Mouse (Mus musculus) urinary bladder, postnatal 4 days (tissue): ENCODE results near the gene Deup1.
A peak's percentile ranks its signal among the peaks of the same experiment; 100 is the strongest.
"Not testable (repeated sequence)": the region's sequence is repeated elsewhere in the genome, so short reads cannot be mapped to it uniquely, and the experiment has no call there.

Experiments used
- DNase-seq, 2 experiments: peaks; one replicate each; pipeline ENCODE4 v3.0.0; 2021 to 2022; ENCODE audit warnings: low spot score in 2 of 2

Gene Deup1

DNA sequence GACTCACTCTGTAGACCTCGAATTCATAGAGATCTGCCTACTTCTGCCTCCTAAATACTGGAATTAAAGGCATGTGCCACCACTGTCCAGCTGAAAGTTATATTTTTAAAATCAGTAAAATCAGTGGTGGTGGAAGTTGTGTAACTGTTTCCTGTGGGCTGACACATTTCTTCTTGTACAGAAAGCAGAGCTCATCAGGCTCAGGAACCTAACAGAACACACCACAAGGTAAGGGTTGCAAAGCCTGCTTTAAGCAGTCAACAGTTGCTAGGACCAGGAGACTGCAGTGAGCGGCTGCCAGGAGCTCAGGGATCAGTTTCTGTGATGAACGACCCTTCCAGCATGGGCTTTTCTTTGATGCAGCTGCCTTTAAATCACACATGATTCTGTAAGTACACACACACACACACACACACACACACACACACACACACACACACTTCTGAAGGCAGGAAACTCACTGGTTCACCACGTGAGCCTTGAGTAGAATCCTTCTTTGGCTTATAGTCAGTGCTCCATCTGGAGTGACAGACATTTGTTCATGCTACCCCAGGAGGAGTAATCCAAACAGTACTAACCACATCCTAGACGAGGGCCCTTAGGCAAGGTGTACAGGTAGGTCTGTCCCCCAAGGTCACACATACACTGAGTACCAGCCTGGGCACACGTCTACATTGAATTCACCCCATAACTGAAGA, 40.4 kb downstream of the Deup1 start:
- DNase-seq: no peak

GRCm38 (mm10) chr9:15585956-15586355, 41.8 kb downstream of the Deup1 start:
- no peak for DNase-seq

DNA sequence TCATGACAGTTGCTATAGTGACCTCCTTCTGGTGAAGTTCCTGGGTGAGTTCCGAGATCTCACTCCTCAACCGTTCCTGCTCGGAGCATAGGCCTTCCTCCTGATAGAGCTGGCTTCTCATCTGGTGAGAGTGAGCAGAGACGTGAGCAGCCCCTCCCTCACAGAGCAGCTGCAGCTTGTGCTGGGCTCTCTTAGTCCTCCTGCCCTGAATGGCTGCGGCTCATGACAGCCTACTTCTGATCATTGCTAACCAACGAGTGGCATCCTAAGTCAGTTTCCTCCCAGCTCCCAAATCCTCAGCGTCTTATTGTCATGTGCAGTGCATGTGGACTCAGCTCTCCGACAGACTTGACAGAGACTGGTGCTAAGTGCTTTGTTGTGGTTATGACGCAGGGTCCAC, 43.5 kb downstream of the Deup1 start:
- no peak for DNase-seq

- no peak for DNase-seq
Observed at GRCm38 (mm10) chr9:15582026-15582425, 45.7 kb downstream of the Deup1 start.

GRCm38 (mm10) chr9:15580176-15580575, 47.6 kb downstream of the Deup1 start:
- DNase-seq: no peak

GRCm38 (mm10) chr9:15578946-15579345, 48.8 kb downstream of the Deup1 start:
- DNase-seq: no peak

DNA sequence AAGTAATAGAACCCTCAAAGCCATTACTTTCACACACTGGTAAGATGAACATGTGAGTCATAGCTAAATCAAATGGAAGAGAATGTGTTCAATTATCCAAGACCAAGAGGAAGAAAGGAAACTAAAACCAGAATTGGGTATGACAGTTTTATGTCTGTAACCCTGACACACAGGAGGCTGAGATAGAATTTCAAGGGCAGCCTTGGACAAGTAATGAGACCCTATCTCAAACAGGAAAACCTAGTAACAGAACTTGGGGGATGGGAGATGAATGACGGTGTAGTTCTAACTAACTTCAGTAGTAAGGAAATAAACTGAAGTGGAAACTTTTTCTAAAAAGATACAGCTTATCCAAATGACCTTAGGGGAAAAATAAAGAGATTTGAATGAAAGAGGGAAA, 49.3 kb downstream of the Deup1 start:
- no peak for DNase-seq

GRCm38 (mm10) chr9:15574750-15575454, 52.8 kb downstream of the Deup1 start:
- no peak for DNase-seq

- DNase-seq: no peak
Observed at GRCm38 (mm10) chr9:15562353-15562752, 65.4 kb downstream of the Deup1 start.

GRCm38 (mm10) chr9:15560451-15560850, 67.3 kb downstream of the Deup1 start:
- peak in 1 of 2 experiments; percentile 33 for DNase-seq

- DNase-seq: no peak
Observed at GRCm38 (mm10) chr9:15553322-15553721, 74.4 kb downstream of the Deup1 start.

DNA sequence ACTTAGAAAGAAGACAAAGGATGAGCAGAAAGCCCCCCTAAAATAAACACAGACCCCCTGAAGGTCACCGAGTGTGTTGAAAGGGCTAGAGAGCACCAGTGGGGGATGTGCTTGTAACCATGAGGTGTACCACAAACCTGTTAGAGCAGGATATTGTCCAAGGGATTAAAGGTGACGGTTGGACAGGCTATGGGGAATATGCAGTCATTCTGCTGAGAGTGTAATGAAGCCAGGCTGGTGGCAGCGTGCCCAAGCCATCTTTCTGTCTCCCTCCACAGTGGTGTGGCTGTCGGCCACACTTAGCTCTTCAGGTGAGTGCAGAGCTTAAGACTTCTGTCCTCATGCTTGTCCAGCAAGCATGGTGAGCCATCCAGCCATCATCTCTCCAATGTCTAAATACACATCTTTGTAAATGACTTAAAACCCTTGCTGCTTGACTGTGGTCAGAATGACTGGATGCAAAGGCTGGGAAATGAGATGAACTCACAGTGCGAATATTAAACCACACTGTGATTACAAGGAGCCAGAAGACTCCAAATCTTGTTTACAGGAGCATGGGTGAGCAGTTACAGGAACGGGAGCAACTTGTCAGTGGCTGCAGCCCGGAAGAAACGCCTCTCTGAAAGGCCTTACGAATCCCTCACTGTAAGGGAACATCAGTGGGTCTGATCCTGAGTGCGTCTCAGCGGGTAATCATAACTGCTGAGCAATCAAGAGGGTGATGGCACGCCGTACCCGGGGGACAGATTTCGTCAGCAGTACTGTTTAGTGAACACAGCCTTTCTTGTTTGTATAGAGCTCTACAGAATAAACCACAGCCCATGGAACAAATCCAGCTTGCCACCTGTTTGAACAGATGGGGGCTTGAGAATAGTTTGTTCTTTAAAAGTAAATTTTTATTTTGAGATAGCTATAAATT, 75.5 kb downstream of the Deup1 start:
- DNase-seq: no peak

DNA sequence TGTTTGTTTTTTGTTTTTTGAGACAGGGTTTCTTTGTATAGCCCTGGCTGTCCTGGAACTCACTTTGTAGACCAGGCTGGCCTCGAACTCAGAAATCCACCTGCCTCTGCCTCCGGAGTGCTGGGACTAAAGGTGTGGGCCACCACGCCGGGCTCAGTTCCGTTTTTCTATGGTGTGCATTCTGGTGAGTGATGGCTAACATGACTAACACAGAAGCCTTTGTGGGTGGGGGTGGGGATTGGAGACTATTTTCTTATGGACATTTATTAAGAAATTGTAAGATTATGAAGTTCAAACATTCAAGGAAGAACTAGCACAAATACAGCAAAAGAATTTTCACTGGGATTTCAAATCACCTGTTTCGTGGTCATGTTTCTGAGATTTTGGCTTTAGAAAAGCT, 76.7 kb downstream of the Deup1 start:
- not testable (repeated sequence) for DNase-seq

GRCm38 (mm10) chr9:15550461-15550961, 77.2 kb downstream of the Deup1 start:
- DNase-seq: no peak

DNA sequence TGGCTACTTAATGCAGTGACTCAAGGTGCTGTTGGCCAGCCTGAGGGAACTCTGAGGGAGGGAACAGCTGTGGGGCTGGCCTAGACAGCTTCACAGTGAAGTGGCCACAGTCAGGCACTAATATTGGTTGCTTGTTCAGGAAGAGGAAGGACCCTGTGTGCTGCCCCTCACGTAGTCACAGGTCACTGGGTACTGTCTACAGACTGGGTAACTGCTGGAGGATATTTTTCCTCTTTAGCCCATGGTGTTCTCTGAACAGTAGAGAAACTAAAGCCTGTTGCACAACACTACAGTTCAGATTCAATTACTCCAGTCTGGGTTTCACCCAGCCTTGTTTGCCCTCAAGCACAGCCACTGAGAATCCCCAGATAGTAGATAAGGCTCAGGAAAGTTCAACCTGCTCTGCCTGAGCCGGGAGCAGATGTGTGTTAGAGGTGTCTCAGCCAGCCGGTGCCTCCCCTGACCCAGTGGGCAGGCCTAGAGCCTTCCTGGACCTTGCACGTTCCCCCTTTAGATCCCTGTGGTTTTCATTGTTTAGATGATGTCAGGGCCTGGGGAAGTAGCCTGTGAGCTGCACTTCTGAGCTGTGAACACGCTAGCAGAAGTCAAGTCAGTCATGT, 85.9 kb downstream of the Deup1 start:
- no peak for DNase-seq

- no peak for DNase-seq
Observed at GRCm38 (mm10) chr9:15538979-15539533, 88.7 kb downstream of the Deup1 start.

DNA sequence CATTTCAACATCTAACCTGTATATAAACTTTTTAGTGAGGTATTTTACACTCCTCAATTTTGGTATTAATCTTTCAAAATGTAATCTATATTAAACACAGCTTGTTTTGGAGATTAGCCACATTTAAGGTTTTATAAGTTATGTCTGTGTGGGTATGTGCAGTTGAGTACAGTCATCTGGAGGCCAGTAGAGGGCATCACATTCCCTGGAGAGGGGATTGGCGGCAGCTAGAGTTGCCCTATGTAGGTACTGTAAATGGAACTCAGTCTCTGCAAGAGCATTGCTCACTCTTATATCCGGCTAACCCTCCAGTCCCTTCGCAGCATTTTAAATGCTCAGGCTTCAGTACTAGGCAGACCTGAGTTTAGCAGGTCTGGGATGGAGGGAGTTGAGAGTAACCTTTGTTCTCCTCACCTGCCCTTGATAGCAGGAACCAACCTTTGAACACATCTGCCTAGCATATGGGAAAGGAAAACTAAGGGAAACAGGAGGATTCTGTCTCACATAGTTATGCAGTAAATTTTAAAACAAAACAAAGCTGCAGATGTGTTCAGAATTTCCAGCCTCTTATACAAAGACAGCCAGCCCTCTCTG, 90.2 kb downstream of the Deup1 start:
- no peak for DNase-seq

DNA sequence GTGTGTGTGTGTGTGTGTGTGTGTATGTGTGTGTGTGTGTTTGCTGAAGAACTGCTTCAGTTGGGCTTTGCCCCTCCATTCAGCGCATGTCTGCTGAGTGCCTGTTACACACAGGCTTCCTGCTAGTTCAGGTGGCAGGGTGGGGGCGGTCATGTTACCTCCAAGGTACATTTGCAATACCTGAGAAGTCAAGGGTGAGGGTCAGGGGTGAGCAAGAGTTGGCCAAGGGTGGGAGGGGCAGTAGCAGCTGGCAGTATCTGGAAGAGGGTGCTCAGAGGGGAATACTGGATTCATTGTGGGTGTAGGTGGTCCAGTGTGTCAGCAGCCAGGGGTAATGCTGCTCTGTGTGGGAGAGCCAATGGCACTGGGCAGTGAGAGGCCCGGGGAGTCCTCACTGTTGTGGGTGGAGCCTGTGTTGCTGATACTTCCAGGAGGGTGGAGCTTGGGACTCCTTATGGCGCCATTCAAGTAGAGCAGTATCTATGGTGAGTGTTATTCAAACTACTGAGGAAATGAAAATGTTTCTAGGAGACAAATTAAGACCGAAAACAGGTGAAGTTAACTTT, 90.8 kb downstream of the Deup1 start:
- no peak for DNase-seq

- DNase-seq: no peak
Observed at GRCm38 (mm10) chr9:15535418-15535817, 92.3 kb downstream of the Deup1 start.

DNA sequence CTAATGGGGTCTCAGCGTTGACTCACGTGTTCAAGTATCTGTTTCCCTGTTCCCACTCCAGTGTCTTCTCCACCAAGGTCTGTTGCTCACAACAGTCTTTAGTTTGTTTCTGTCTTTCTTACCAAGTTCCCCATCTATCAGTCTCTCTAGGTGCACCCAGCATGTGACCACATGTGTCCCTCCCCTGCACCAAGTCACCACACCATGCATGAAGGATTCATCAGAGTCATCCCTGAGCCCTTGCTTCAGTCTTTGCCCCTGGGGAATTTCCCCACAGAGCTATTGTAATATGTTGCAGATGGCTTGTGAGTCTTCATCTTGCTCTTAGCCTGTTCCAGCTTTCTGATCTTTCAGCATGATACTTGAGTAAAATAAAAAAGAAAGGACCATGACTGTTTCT, 93.6 kb downstream of the Deup1 start:
- DNase-seq: no peak
